Mouse (Mus musculus): Measurements from ENCODE around the gene Hpgds.

GRCm38 (mm10) chr6:65117540-65117939, 27.2 kb downstream of the Hpgds start:
- TF ChIP-seq CTCF (IDR thresholded peaks at IDR 0.05; ENCODE audit: borderline replicate concordance, insufficient read depth, low read depth, low read length) (no peak), POLR2A (IDR thresholded peaks at IDR 0.05; ENCODE audit: borderline replicate concordance, insufficient read depth, low read length) (no peak)
